Mouse (Mus musculus) layer of hippocampus, adult 11-12 months (tissue): ENCODE measurements around the gene Gm4131.
A peak's percentile ranks its signal among the peaks of the same experiment; 100 is the strongest.

Source experiments
- DNase-seq: peaks from one replicate; pipeline ENCODE4 v3.0.0; 2022; ENCODE audit warnings: low spot score

Gene Gm4131

DNA sequence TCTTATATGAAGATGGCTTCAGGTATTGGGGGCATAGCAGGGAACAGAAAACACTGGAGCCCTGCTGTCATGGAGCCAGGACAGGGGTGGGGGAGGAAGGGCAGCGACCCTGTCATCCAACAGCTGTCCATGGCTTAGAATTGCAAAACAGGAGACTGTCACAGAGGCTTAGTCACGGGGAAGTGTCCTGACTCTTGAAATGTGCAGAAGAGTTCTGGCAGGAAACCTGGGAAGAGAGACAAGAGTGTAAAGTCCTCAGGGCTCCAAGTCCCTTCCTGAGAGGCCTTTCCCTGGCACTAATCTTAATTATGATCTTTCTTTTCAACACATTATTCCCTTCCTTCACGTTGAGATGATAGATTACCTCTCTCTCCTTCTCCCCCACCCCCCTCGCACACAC lies 16.6 kb downstream of the Gm4131 start:
- no peak for DNase-seq

DNA sequence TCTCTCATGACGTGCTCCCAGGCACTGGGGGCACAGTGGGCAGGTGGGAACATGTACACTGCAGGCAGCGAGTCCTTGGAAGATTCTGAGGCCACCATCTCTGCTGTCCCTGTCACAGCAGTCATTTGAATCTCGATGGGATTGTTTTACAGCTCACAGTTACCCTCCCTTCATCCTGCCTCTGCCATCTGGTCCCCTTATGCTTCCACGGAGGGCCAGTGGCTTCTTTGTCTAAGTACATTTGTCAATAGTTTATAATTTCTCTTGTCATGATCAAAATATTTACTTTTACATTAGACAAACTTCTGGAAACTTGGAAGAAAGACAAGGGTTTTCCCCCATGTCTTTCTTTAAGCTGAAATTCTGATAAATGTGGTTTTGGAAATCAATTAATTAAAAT lies 20.0 kb downstream of the Gm4131 start:
- no peak for DNase-seq

DNA sequence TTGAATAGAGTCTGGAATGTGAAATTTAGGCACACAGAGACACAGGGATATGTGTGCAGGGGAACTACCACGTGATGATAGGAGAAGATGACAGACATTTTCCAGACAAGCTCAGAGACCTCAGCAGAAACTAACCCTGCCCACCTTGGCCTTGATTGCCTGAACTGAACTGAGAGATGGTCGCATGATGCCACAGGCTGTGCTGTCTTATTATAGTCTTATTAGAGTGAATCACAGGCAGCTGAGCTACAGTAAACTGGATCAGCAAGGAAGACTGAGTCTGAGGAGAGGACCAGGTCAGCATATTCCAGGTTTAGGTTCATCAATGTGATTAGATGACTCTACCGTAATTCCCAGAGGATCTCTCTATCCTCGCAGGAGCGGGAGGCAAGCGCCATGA lies 20.4 kb downstream of the Gm4131 start:
- no peak for DNase-seq

DNA sequence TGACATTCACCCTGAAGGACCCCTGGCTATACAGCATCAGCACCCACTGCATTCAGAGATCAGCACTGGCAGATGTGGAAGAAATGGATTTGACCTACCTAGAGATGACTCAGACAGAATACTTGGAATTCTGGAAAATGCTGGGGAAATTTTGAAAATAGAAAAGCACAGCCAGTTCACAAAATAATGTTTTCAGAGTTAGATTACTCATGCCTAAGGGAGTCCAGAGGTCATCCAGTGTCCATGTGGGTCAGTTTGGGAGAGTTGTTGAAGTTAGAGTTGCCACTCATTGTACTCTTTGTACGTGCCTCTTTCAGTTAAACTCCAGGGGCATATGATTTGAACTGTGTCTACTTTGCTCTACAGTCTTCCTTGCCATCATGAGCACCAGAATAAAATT lies 25.0 kb downstream of the Gm4131 start:
- no peak for DNase-seq

DNA sequence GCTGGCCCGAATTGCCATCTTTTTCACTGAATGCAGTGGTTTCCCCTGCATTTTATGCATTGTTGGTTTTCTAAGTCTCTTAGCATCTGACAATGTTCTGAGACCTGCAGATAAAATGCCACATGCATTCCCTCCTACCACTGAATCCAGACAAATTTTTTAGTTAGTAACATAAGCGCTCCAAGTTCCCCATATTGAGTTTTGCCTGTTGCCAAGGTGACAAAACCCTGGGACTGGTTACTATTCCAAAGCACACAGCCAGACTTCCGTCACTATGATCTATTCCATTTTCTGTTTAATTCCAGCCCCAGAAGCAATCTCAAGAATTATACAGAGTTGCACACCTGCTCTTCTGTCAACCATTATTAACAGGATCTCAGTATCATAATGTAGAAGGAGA lies 26.9 kb downstream of the Gm4131 start:
- DNase-seq = peak; percentile 44

DNA sequence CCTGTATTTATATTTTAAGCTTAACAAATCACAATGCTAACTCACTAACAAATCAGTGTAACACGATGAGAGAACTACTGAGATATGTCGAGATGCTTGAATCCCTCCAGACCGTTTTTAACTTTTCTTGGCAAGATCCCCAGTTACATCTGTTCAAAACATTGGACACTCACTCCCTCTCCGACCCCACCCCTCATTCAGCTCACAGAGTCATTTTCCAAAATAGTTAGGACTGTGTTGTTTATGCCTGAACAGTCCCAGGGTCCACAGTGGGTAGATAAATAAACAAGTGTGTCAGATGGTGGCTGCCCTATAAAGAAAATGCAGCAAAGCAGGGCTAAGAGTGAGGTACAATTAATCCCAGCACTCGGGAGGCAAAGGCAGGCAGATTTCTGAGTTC lies 29.7 kb downstream of the Gm4131 start:
- DNase-seq = no peak

DNA sequence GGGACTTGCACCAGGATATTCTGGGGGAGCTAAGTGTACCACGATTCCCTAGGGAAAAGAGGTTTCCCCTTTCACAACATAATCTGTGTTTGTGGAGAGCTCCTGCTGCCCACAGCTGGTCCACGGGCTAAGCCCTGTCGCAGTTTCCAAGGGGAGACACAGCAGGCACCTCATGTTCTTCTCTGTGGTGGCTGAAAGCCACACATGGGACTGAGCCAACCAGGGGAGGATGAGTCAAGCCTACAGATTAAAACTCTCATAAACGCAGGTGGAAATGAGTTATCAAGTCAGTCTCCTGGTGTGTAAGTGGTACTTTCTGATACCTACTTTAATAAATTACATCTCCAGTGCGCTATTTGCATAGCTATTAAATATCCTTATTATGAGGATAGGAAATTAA lies 30.6 kb downstream of the Gm4131 start:
- DNase-seq = no peak

DNA sequence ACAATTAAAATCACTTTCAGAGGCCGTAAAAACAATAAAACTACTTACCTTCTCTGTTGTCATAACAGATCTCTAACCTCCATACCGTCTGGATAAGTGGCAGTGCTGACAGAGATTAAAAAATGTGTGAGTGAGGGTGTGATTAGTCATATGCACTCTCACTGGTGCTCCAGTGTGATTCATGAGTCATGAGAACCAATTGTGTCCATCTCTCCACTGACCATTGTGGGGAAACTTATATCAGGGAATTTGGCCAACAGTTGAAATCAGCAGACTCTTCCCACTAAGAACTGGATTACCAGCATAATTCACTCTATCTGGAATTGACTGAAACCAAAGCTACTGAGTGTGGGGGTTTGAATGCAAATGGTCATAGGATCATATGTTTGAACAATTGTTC lies 35.8 kb downstream of the Gm4131 start:
- no peak for DNase-seq

DNA sequence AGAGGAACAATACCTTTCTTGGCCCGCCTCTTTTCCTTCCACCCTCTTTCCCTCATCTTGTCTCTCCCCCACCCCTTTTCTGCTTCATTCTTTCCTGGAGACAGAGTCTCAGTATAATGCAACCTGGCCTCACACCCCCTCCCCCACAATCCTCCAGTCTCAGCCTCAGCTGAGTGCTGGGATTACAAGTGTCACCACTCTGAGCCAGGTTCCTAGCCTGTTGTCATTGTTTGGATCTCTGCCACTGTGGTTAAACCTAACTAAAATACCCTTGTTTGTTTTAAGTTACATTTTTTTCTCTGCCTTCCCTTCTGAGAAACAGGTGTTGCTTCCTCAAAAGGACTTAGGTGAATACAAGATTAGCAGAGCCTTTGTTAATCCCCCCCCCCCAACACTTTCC lies 53.9 kb downstream of the Gm4131 start:
- no peak for DNase-seq

DNA sequence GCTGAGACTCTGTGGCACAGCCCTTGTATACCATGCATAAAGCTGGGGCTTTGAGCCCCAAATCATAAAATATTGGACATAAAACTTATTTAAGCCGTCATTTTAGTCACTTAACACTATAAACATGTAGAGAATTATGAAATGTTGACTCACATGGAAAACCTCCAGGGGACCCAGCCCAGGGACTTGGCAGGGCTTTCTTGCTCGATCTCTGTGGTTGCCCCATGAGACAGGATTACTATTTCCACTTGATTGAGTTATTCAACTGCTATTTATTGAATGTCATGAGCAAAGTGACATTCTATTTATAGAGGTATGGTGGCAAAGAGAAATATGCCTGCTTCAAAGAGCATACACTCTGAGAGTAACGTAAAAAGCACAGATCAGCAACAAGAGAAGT lies 57.4 kb downstream of the Gm4131 start:
- DNase-seq = no peak

DNA sequence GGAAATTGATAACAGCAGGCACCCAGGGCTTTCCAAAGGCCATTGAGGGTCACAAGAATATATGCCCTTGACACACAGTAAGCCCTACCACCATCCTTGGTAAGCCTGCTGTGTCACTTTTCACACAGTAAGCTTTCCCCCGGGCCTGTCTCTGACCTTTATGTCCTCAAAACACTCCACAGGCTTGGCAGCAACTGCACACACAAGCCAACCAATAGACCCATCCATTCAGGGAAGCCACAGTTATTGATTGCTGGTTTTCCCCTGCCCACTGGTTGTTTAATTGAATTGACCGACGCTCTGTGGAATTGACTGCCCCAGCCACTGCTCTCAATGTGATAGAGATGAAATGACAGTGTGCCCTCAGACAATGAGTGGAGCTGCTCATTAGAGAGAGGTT lies 60.5 kb downstream of the Gm4131 start:
- no peak for DNase-seq

DNA sequence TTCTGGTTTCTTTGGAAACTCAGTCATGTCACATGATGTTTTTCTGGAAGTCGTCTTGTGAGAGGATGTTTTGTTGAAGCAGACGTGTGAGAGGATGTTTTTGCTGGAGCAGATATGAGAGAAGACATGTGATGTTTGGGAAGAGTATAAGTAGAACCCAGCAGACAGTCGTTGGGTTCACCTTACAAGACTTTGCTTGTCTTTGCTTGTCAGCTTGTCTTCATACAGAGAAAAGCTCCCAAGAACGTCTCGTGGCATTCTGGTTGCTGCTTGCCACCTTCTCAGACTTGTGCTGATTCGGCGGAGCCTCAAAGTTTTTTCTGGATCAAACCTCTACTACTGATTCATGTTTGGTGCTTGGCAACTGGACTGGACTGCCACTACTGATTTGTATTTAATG lies 69.3 kb downstream of the Gm4131 start:
- DNase-seq = no peak

DNA sequence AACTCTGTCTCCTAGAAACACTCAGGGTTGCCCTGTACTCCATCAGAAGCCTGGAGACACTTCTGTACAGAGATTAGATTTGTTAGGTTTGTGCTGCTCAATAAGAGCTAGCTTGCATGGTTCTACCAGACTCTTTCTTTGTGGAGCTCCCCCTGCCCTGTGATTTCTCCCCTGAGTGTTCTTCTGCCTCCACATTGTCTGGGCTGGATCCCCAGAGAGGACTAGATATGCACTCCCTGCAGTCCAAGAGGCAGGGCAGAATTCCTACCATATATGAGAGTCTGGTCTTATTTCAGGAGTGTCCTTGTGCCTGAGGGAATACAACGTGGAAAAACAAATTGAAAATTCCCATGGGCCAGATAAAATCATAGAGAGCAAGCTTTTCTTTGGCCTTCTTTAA lies 70.2 kb downstream of the Gm4131 start:
- no peak for DNase-seq

DNA sequence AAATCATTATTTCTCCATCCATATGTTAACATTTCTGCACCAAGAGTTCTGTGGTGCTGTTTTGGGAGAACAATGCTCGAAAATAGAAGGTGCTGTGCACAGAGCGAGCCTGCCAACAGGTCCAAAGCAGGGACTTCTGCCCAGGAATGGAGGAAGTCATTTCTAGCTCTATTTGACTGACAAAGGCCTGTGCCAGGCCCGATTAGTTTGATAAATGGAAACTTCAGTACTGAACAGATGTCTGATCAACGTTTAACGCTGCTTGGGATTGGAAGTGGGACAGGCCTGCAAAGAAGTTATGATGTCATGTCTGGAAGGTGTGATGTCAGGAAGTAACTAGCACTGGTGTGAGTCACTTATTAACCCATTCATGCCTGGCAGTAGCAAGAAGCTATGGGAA lies 73.3 kb downstream of the Gm4131 start:
- peak; percentile 14 for DNase-seq

DNA sequence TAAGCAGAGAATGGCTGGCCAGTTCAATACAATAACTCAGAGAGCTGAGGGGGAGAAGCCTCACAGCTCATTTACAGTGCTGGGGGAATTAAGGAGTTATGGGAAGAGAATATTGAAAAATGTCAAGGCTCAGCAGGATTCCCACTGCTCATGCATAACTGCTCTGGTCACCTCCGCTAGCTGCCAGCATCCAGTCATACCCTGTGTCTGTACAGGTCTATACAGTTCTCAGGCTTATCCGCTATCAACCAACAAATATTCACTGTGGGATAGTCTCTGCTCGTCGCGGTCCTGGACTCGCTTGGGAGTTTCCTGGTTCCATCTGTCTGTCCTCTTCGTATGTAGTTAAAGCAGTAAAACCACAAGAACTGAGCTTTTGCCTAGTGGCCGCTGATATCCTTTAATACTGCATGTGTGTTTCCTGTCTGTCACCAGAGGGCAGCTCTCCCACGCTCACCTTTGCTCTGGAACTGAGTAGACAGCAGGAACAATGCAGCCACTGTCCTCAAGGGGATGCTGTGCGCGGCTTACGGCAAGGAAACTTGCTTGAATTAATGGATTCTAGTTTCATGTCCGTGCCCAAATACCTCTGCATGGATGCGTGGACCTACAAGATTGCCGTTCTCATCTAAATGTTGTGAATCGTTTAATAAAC lies 74.4 kb downstream of the Gm4131 start:
- DNase-seq = peak; percentile 79

DNA sequence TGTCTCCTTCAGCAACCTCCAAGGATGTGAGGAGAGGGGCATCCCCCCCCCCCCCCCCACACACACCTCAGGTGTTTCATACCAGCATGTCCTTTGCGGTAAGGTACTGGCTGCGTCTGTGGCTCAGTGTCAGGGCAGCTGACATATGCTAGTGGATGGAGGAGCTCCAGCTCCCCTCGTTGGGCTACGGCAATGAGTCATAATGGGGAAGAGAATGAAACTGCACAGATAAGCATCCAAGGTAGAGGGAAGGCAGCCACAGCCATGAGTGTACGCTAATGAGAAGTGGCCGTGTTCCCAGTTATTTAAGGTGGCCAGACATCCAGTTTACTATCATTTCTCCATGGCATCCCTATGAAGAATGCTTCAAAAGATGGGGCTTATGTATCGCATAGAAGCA lies 78.5 kb downstream of the Gm4131 start:
- DNase-seq = peak; percentile 13

DNA sequence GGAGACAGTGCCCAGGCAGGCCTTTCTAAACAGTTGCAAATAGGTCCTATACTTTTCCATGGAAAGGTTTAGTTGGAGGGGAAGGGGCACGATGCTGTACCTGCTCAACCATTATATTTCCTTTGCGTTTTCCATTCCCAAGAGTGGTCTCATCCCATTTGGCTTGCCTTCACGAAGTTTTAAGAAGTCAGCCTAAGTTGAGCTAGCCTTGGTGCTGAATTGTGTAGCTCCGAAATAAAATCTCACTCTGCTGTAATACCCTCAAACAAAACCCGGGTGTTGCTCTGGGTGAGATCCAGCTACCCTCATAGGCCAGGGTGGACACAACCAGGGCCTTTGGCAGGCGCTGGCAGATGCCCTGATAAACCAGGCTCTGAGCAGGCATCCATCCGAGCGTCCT lies 85.3 kb downstream of the Gm4131 start:
- DNase-seq = no peak

DNA sequence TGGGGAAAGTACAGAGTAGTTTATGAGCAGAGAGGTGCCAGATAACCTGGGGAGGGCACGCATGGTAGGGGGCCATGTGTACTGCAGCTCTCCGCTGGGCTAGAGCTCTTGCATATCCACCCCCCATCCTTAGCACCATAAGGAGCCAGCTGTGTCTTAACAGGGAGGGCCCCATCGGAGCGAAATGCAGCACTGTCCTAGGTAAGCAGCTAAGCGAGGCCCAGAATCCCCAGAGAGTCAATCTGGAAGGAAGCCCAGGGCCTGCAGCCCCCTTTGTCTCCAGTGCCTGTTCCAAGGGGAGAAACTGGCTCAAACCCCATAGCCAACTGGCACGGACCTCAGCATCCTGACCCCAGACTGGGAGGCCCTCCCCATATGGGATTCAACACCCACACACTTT lies 87.3 kb downstream of the Gm4131 start:
- DNase-seq = no peak

DNA sequence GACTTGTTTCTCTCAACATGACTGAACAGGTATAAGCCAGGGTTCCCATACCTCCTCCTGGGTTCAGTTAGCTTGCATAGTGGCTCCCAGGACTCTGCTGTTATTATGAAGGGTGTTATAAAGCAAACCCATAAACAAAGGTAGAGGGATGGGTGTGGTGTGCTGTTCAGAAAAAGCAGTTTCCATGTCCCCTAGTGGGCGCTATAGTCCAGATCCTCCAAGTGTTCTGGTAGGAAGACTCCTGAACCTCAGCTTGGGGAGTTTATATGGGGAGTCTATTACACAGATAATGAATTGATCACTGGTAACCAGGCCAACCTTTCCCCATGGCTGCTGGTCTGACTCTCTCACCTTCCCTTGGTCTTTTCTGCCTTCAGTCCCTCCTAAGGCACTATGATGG lies 92.2 kb downstream of the Gm4131 start:
- DNase-seq = no peak

DNA sequence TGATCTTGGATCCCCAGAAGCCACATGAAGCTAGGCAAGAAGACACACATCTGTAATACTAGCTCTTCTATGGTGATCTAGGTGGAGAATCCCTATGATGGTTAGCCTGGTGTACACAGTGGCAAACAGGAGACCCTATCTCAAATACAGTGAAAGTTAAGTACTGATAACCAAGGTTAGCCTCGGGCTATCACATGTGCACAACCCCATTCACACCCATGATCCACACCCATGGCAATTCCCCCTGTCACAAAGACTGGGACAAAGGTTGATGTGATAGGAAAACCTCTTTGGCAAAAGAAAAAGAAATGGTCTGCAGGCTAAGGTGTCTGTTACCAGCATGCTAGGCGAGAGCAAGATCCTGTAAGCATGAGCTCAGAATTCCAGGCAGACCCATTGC lies 94.7 kb downstream of the Gm4131 start:
- DNase-seq = no peak

DNA sequence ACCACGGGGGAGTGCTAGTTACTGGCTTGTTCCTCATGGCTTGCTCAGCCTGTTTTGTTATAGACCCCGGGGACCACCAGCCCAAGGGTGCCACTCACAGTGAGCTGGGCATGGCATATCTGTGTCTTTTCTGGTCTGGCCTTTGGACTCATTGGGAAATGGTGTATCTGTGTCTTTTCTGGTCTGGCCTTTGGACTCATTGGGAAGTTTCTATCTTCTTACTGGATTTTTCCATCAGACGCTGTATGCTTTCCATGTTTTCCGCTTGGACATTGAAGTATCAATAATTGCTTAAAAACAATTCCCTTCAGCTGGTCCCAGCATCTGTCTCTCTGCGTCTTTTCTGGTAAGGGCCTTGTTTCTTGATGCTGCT lies 98.0 kb downstream of the Gm4131 start:
- no peak for DNase-seq

DNA sequence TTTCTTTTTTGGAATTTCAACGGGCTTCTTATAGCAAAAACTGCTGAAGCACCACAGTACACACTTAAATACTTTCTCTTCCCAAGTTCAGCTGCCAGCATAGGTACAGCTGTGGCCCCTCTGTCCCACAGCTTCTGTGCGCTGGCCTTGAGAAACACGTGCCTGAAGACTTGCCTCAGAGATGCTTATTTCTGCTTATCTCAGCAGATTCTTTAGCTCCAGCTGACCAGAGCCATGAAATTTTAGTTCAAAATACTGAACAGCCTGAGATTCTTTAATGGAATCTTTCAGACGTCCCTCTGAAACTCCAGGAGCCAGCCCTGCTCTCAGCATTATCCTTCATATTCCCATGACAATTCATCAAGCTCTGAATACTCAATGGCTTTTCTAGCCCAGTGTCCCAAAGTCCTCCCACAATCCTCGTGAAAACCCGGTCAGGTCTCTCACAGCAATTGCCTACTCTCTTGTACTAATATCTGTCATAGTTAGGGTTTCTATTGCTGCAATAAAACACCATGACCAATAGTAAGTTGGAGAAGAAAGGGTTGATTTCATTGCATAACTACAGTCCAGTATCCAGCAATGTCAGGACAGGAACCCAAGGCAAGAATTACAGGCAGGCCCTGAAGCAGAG lies 98.5 kb downstream of the Gm4131 start:
- no peak for DNase-seq

DNA sequence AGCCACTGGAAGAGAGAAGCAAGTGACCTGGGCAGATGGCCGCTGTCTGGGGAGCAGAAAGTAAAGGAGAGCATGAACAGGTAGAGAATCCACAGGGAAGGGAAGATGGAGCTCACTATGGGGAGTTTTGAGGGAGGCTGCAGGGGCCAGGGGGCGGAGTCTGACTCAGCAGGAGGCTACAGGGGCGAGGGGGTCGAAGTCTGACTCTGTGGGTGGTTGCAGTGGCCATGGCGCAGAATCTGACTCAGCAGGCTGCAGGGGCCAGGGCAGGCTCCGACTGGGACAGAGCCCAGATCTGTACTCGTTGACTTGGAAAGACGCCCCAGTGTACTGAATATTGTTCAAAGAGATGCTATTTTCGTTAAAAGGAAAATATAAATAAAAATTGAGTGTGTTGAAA lies 101.8 kb downstream of the Gm4131 start:
- peak; percentile 16 for DNase-seq

DNA sequence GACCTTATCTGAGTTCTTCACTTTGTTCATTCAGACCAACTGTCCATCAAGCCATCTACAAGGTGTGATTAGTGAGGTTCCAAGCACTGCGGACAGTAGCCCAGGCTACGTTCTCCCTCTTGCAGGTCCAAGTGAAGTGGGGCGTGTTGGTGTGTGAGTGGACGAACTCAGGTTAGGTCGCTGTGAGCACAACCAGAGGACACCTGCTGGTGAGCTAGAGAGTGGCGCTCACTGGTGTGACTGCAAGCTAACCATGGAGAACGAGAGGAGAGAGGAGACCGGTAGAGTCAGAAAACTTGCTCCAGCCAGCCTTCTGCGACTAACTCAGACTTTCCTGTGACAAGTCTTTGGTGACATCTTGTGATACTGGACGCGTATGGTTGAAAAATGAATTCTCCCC lies 107.2 kb downstream of the Gm4131 start:
- DNase-seq = no peak
